Mouse (Mus musculus): ENCODE results near the gene Sec23b.
"Not testable (repeated sequence)": the region's sequence is repeated elsewhere in the genome, so short reads cannot be mapped to it uniquely, and the experiment has no call there.

The Sec23b gene

DNA sequence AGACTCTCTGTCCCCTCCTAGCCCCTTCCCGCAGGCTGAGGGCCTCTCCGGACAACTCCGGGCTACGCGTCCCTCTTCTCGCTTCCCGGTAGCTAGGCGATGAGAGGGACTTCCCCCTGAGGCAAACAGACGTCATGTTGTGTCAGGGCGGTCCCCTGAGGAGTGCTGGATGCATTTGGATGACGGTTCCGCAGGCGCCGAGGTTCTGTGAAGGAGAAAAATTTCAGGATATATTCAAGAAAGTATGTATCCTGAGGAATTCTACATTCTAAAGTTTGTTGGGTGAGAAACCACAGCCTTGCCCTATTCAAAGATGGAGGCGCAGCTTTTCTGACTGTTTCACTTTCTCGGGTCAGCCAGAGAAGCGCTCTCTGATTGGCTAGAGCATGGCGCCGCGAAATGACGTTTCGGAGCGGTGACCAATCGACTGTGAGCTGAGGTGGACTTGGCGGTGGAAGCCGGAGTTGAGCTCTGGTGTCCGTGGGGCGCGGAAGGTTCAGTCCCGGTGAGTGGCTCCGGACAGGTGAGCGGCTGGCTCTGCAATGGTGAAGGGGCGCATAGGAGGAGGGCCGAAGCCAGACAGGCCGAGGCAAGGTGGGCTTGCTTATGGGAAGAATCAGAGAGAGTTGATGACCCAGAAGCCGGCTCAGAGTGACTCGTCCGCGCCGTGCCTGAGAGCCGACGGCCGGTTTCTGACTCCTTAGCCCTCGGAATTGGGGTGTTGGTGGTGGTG is at the start of gene Sec23b:
Sec23b (plus strand) TSS at position 410 of the 733 bp plus-strand sequence.
- DNase-seq (ENCODE audit: low spot score) = peak; percentile 94

DNA sequence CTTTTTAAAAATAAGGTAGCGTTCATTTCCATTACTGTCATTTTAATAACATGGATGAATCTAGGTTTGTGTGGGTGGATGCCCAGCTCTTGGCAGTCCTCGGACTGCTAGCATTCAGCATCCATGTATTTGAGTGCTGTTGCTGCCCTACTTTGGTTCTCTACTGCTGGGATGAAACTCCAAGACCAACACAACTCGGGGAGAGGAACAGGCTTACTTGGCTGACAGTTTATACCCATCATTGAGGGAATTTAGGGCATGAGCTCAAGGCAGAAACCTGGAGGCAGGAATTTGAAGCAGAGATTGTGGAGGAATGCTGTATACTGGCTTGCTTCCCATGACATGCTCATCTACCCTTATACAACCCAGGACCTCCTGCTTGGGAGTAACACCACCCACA is 41.4 kb upstream of the Sec23b start:
- no peak for DNase-seq (ENCODE audit: low spot score)

- DNase-seq (ENCODE audit: low spot score) = no peak
Measured at GRCm38 (mm10) chr2:144519772-144520171, 36.3 kb upstream of the Sec23b start.

DNA sequence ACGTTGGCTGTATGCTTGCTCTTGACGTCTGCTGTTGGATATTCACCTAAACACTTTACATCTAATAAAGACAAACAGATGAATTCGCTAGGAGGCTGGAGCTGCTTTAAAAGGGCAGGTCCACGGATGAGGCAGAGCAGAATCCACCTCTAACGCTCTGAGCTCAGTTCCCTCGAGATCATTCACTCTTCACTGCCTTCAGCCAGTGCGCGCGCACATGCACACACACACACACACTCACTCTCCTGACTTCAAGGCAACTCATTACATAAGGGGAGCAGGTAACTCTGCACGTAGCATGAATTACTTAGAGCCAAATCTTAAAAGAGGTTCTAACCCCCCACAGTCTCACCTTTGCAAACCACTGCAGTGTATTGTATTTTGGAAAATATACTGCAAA is 30.2 kb upstream of the Sec23b start:
- no peak for DNase-seq (ENCODE audit: low spot score)

GRCm38 (mm10) chr2:144526981-144527820 is 28.8 kb upstream of the Sec23b start, which contains the start of the genes Dzank1 and Polr3f:
Gene Dzank1 (minus strand): TSS chr2:144527414.
Gene Polr3f (plus strand): TSS chr2:144527718.
- peak; percentile 95 for DNase-seq (ENCODE audit: low spot score)

DNA sequence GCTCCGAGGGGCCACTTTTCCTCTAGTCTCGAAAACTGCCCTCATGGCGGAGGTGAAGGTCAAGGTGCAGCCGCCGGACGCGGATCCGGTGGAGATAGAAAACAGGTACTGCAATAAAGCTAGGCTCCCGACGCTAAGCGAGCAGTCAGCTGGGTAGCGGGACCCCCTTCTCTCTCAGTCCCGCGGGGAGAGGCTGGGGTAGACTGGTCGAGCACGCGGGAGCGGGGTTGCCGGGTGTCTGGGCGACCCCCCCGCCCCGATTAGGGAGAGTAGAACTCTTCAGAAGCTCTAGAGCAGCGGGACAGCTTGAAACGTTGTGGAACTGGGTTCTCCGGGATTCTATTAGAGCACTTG is 28.2 kb upstream of the Sec23b start:
- no peak for DNase-seq (ENCODE audit: low spot score)

DNA sequence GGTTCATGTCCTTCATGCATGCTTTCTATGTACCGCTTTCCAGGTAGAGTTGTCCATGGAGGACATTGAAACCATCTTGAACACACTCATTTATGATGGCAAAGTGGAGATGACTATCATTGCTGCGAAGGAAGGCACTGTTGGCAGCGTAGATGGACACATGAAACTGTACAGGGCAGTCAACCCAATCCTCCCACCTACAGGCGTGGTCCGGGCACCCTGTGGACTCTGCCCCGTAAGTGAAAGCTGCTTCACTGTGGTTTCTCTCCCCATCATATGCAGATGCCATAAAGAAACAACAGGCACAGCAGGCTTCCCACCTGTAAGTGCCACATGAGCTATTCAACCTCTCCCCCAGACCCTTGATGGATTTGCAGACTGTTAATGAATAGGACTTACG is 18.9 kb upstream of the Sec23b start:
- DNase-seq (ENCODE audit: low spot score) = no peak

GRCm38 (mm10) chr2:144541246-144541645 is 14.8 kb upstream of the Sec23b start:
- DNase-seq (ENCODE audit: low spot score) = no peak

DNA sequence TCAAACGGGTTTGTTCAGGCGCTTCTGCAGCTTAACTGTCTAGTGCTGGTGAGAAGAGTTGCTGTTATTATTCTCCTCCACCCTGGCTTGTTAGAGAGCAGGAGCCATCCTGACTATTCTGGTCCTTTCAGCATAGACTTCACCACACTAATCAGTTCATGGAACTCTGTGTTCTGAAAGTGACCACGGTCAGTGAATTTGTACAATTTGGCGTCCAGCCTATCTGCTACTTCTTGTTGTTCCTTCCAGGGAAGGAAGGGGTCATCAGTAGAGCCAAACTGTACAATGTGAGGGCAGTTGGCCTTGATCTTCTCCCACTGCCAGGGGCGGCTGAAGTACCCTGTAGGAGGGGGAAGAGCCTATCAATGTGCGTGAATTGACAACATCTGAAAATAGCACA is 12.4 kb upstream of the Sec23b start:
- peak; percentile 49 for DNase-seq (ENCODE audit: low spot score)

- DNase-seq (ENCODE audit: low spot score) = no peak
Measured at GRCm38 (mm10) chr2:144544630-144545029, 11.4 kb upstream of the Sec23b start.

- no peak for DNase-seq (ENCODE audit: low spot score)
Measured at GRCm38 (mm10) chr2:144545061-144545460, 11.0 kb upstream of the Sec23b start.

DNA sequence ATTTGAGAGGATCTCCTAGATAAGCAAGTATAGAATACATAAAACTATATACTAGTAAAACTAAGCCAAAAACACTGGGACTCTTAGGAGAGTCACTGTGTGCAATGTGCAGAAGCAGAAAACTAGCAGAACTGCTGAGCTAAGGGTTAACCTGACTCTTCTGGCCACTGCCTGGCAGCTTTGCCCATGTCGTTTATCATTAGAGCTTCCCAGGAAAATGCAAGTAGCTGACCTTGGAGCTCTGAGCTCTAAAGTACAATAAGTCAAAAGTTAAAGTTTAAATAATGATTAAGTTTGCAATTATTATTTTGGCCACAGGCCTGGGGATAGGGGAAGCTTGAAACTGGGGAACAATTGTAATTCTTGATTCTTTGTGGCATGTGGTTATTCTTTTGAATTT is 10.5 kb upstream of the Sec23b start:
- no peak for DNase-seq (ENCODE audit: low spot score)

GRCm38 (mm10) chr2:144547559-144547958 is 8.5 kb upstream of the Sec23b start:
- no peak for DNase-seq (ENCODE audit: low spot score)

- DNase-seq (ENCODE audit: low spot score) = peak; percentile 63
Measured at GRCm38 (mm10) chr2:144550529-144550928, 5.5 kb upstream of the Sec23b start, which contains the start of gene Rbbp9. Gene Rbbp9 (minus strand): TSS chr2:144550869.

DNA sequence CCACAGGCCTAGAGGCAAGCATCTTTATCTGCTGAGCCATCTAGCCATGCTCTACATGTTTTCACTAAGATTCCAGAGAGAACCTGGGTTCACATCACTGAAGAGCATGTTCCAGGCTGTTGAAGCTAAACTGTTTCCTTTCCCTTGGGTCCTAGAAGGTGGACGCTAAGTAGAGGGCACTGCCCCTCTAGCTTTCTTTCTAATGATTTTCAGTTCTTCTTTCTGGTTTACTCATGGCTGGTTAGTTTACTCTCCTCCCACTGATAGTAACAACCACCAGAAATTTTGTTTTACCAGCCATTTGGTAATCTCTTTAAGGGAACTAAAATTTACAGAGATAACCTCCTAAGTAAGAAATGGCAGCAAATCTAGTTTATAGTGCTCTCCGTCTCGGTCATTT is 2.1 kb upstream of the Sec23b start:
- no peak for DNase-seq (ENCODE audit: low spot score)

- no peak for DNase-seq (ENCODE audit: low spot score)
Measured at GRCm38 (mm10) chr2:144555286-144555819, 676 bp upstream of the Sec23b start.

- DNase-seq (ENCODE audit: low spot score) = no peak
Measured at GRCm38 (mm10) chr2:144588723-144589122, 32.7 kb downstream of the Sec23b start.

DNA sequence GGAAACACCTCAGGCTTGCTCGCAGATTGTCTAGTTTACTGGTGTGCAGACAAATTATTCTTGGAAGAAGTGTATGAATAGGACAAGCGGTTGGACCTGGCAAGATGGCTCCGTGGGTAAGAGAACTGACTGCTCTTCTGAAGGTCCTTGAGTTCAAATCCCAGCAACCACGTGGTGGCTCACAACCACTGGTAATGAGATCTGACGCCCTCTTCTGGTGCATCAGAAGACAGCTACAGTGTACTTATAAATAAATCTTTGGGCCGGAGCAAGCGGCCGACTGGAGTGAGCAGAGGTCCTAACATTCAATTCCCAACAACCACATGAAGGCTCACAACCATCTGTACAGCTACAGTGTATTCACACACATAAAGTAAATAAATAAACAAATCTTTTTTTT is 37.0 kb downstream of the Sec23b start:
- DNase-seq (ENCODE audit: low spot score) = not testable (repeated sequence)

- peak; percentile 80 for DNase-seq (ENCODE audit: low spot score)
Measured at GRCm38 (mm10) chr2:144593951-144594651, 38.1 kb downstream of the Sec23b start, which contains the start of gene Smim26. Gene Smim26 (plus strand): TSS chr2:144594054.

- DNase-seq (ENCODE audit: low spot score) = no peak
Measured at GRCm38 (mm10) chr2:144598006-144598405, 42.0 kb downstream of the Sec23b start.

DNA sequence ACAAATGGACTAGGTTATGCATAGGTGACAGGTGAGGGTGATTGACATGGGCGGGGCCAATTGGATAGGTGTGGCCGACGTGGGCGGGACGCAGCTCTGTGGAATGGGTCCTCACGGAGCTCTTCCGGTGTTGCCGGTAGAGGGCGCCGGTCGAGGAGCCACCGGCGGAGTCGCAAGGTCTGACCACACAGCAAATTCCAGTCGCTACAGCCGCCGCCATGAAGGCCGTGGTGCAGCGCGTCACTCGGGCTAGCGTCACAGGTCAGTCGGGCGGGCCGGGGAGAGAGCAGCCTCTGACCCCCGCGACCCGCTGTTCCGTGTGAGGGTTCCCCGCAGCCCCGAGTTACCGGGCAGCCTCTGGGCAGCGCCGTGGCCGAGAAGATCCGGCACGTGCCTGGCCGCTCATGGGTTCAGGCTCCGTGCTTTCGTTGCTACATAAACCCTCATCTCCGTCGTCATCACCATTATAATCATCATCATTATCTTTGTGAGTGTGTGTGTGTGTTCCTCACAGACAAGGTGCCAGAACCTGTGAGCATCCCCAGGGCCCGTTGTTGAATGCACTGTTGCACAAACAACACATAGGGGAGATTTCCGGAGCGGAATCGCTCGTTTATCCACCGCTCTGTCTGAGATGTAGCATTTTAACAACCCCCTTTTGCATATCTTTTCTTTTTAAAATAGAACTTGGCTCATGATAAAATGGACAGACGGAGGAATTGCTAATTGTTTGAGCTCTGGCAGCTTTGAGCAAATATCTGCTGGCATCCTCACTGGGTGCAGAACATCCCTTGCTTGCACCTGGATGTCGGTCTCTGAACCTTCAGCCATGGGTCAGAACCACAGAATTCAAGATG is 44.0 kb downstream of the Sec23b start, which contains the start of gene Dtd1:
Dtd1 (plus strand) TSS at position 67 of the 857 bp plus-strand sequence.
- DNase-seq (ENCODE audit: low spot score) = peak; percentile 93

All from testis, postnatal 10 days (tissue).